Mouse (Mus musculus): ENCODE measurements around the gene Efcab7. TPM values are rescaled to one million over a fixed set of nuclear protein-coding genes. Genes with fewer than 3 reads are reported as not detected.

The Efcab7 gene
- polyA plus RNA-seq, 1 experiment from 2014 or later, result 29.1 TPM

- H3K4me2 ChIP-seq (replicated peaks; ENCODE audit: low read depth, low read length), result no peak overlapping the region
- H3K36me3 ChIP-seq (ENCODE audit: control insufficient read depth, insufficient read depth, low read length), result no peaks in the 10 kb centered on the region
- no peaks in the 10 kb centered on the region for H3K4me1 ChIP-seq (replicated peaks; ENCODE audit: control insufficient read depth, insufficient read depth, low read length)
- ATAC-seq (ENCODE audit: low FRiP score), result no peak
- H3K27me3 ChIP-seq (ENCODE audit: control insufficient read depth, insufficient read depth, low read length), result no peaks in the 10 kb centered on the region
- H3K4me3 ChIP-seq (ENCODE audit: low read depth, low read length), result no peak overlapping the region
- no peaks in the 10 kb centered on the region for H3K9me3 ChIP-seq (ENCODE audit: control insufficient read depth, low read length)
- DNase-seq (ENCODE audit: low spot score), result no peak
- WGBS, result 92% methylated on average over 5 of the region's 5 CpGs
- H3K9ac ChIP-seq (ENCODE audit: low read depth, low read length), result no peak overlapping the region
- H3K27ac ChIP-seq (ENCODE audit: low read depth, low read length), result no peak overlapping the region
Measured at GRCm38 (mm10) chr4:99936278-99936677, 107.3 kb downstream of the Efcab7 start.

- no peak for ATAC-seq (ENCODE audit: low FRiP score)
- no peak overlapping the region for H3K9ac ChIP-seq (ENCODE audit: low read depth, low read length)
Measured at GRCm38 (mm10) chr4:99939711-99940505, 110.9 kb downstream of the Efcab7 start.

DNA sequence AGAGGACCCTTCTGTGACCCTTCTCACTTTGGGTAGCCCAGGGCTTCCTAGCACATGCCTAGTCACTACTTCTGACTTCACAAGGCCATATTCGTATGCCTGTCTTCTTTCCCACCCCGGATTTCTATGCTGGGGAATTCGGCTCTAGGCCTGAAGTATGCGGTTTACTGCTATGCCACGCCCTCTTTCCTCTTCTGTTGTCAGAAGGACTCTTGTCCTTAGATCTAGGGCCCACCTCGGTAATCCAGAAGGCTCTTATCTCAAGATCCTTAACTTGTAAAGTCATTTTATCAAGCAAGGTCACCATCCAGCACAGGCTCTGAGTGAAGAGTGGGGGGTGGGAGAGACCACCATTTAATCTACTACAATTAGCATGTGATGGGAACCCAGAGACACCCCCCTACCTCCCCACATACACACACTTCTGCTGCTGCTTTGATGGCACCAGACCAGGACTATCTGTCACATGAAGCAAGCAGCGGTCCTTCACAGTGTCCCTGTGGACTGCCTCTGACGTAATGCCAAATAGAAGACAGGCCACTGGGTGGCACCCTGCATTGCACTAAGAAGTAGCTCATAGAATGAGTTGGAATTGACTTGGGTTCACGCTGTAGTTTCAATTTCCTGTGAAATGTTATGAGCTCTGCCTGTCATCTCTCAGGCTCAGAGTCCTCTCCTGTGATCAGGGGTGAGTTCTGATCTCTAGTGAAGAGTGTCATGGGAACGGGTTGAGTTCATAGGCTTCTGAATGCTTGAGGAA lies 112.8 kb downstream of the Efcab7 start:
- Histone ChIP-seq H3K27me3 (ENCODE audit: control insufficient read depth, insufficient read depth, low read length) (no peaks in the 10 kb centered on the region), H3K36me3 (ENCODE audit: control insufficient read depth, insufficient read depth, low read length) (no peaks in the 10 kb centered on the region)

More at GRCm38 (mm10) chr4:99939711-99940505, 110.9 kb downstream of the Efcab7 start:
- H3K36me3 ChIP-seq (ENCODE audit: control insufficient read depth, insufficient read depth, low read length), result no peaks in the 10 kb centered on the region
- no peak overlapping the region for H3K4me3 ChIP-seq (ENCODE audit: low read depth, low read length)
- H3K4me2 ChIP-seq (replicated peaks; ENCODE audit: low read depth, low read length), result no peak overlapping the region
- DNase-seq (ENCODE audit: low spot score), result no peak
- no peaks in the 10 kb centered on the region for H3K9me3 ChIP-seq (ENCODE audit: control insufficient read depth, low read length)
- H3K27ac ChIP-seq (ENCODE audit: low read depth, low read length), result no peak overlapping the region
- WGBS, result 74% methylated on average over 16 of the region's 16 CpGs
- H3K27me3 ChIP-seq (ENCODE audit: control insufficient read depth, insufficient read depth, low read length), result no peaks in the 10 kb centered on the region
- no peaks in the 10 kb centered on the region for H3K4me1 ChIP-seq (replicated peaks; ENCODE audit: control insufficient read depth, insufficient read depth, low read length)

DNA sequence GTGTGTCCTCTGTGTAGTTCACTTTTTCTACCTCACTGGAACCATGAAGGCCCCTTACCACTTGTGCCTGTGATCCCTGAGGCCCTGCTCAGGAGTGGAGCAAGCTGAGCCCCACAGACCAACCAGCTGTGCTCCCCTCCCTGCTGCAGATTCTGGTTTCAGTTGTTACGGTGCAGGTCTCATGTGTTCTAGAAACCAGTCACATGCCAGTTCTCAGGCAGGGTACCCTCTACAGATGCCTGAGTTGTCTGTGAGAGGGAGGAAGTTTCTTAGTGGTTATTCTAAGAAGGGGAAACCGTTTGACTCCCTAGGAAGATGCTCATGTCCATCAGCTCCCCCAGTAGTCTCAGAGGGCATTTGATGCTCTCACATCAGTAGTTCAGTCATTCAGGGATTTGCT lies 115.6 kb downstream of the Efcab7 start:
- 77% methylated on average over 2 of the region's 2 CpGs for WGBS
- Histone ChIP-seq H3K9ac (ENCODE audit: low read depth, low read length) (no peak overlapping the region), H3K4me2 (replicated peaks; ENCODE audit: low read depth, low read length) (no peak overlapping the region), H3K9me3 (ENCODE audit: control insufficient read depth, low read length) (no peaks in the 10 kb centered on the region), H3K27me3 (ENCODE audit: control insufficient read depth, insufficient read depth, low read length) (no peaks in the 10 kb centered on the region), H3K4me1 (replicated peaks; ENCODE audit: control insufficient read depth, insufficient read depth, low read length) (no peaks in the 10 kb centered on the region), H3K4me3 (ENCODE audit: low read depth, low read length) (no peak overlapping the region), H3K27ac (ENCODE audit: low read depth, low read length) (no peak overlapping the region), H3K36me3 (ENCODE audit: control insufficient read depth, insufficient read depth, low read length) (no peaks in the 10 kb centered on the region)
- no peak for DNase-seq (ENCODE audit: low spot score)
- ATAC-seq (ENCODE audit: low FRiP score), result no peak

More for the DNA sequence above, 112.8 kb downstream of the Efcab7 start:
- 83% methylated on average over 10 of the region's 10 CpGs for WGBS
- Histone ChIP-seq H3K27ac (ENCODE audit: low read depth, low read length) (no peak overlapping the region), H3K4me1 (replicated peaks; ENCODE audit: control insufficient read depth, insufficient read depth, low read length) (no peaks in the 10 kb centered on the region), H3K4me2 (replicated peaks; ENCODE audit: low read depth, low read length) (no peak overlapping the region), H3K9ac (ENCODE audit: low read depth, low read length) (no peak overlapping the region), H3K4me3 (ENCODE audit: low read depth, low read length) (no peak overlapping the region), H3K9me3 (ENCODE audit: control insufficient read depth, low read length) (no peaks in the 10 kb centered on the region)
- DNase-seq (ENCODE audit: low spot score) (no peak), ATAC-seq (ENCODE audit: low FRiP score) (no peak)

GRCm38 (mm10) chr4:99945011-99945410 lies 116.0 kb downstream of the Efcab7 start:
- Histone ChIP-seq H3K9ac (ENCODE audit: low read depth, low read length) (no peak overlapping the region), H3K27ac (ENCODE audit: low read depth, low read length) (no peak overlapping the region), H3K4me1 (replicated peaks; ENCODE audit: control insufficient read depth, insufficient read depth, low read length) (no peaks in the 10 kb centered on the region), H3K36me3 (ENCODE audit: control insufficient read depth, insufficient read depth, low read length) (no peaks in the 10 kb centered on the region), H3K4me3 (ENCODE audit: low read depth, low read length) (no peak overlapping the region), H3K9me3 (ENCODE audit: control insufficient read depth, low read length) (no peaks in the 10 kb centered on the region), H3K27me3 (ENCODE audit: control insufficient read depth, insufficient read depth, low read length) (no peaks in the 10 kb centered on the region), H3K4me2 (replicated peaks; ENCODE audit: low read depth, low read length) (no peak overlapping the region)
- DNase-seq (ENCODE audit: low spot score) (no peak), ATAC-seq (ENCODE audit: low FRiP score) (no peak)
- WGBS, result 93% methylated on average over 7 of the region's 7 CpGs

DNA sequence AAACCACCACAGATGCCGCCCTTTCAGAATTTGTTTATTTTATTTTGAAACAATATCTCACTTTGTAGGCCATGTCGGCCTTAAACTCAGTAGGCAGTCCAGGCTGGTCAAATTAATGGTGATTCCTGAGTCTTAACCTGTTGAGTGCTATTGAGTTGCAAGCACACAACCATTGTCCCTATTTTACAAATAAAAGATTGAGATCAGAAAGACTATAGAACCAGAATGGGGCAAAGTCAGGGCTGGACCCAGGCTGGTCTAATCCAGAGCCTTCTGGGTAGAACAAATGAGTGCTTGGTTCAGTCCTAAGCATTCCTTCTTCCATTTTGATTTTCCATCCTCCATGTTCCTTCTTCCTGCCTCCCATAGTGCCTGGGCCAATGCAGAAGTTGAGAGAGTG lies 117.5 kb downstream of the Efcab7 start:
- DNase-seq (ENCODE audit: low spot score), result no peak
- 87% methylated on average over 2 of the region's 2 CpGs for WGBS
- no peaks in the 10 kb centered on the region for H3K9me3 ChIP-seq (ENCODE audit: control insufficient read depth, low read length)
- H3K4me3 ChIP-seq (ENCODE audit: low read depth, low read length), result no peak overlapping the region
- H3K27ac ChIP-seq (ENCODE audit: low read depth, low read length), result no peak overlapping the region
- ATAC-seq (ENCODE audit: low FRiP score), result no peak
- no peaks in the 10 kb centered on the region for H3K27me3 ChIP-seq (ENCODE audit: control insufficient read depth, insufficient read depth, low read length)
- no peaks in the 10 kb centered on the region for H3K4me1 ChIP-seq (replicated peaks; ENCODE audit: control insufficient read depth, insufficient read depth, low read length)
- H3K9ac ChIP-seq (ENCODE audit: low read depth, low read length), result no peak overlapping the region
- H3K4me2 ChIP-seq (replicated peaks; ENCODE audit: low read depth, low read length), result no peak overlapping the region
- no peaks in the 10 kb centered on the region for H3K36me3 ChIP-seq (ENCODE audit: control insufficient read depth, insufficient read depth, low read length)

DNA sequence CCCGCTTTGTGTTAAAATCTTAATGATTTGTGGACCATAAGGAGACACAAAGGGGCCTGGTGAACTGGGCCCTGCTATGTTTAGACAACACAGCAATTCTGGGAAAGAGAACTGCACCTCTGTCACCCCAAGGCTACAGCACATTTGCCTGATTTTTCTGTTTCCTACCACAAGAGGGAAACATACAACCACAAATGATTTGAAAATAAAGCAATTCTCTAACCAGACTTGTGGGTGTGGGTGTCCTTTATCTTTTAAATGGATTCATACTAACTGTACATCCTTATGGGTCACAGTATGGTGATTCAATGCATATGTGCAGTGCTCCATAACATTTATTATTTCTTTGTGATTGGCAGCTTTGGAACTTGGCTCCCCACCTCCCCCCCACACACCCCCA lies 118.2 kb downstream of the Efcab7 start:
- Histone ChIP-seq H3K27me3 (ENCODE audit: control insufficient read depth, insufficient read depth, low read length) (no peaks in the 10 kb centered on the region), H3K4me3 (ENCODE audit: low read depth, low read length) (no peak overlapping the region), H3K9me3 (ENCODE audit: control insufficient read depth, low read length) (no peaks in the 10 kb centered on the region), H3K27ac (ENCODE audit: low read depth, low read length) (no peak overlapping the region), H3K4me2 (replicated peaks; ENCODE audit: low read depth, low read length) (no peak overlapping the region), H3K9ac (ENCODE audit: low read depth, low read length) (no peak overlapping the region), H3K36me3 (ENCODE audit: control insufficient read depth, insufficient read depth, low read length) (no peaks in the 10 kb centered on the region), H3K4me1 (replicated peaks; ENCODE audit: control insufficient read depth, insufficient read depth, low read length) (no peaks in the 10 kb centered on the region)
- DNase-seq (ENCODE audit: low spot score) (peak; percentile 41), ATAC-seq (ENCODE audit: low FRiP score) (no peak)
- WGBS, result 86% methylated on average over 1 of the region's 1 CpGs

- H3K4me2 ChIP-seq (replicated peaks; ENCODE audit: low read depth, low read length), result no peak overlapping the region
- ATAC-seq (ENCODE audit: low FRiP score), result no peak
- H3K4me3 ChIP-seq (ENCODE audit: low read depth, low read length), result no peak overlapping the region
- H3K4me1 ChIP-seq (replicated peaks; ENCODE audit: control insufficient read depth, insufficient read depth, low read length), result no peaks in the 10 kb centered on the region
- no peaks in the 10 kb centered on the region for H3K36me3 ChIP-seq (ENCODE audit: control insufficient read depth, insufficient read depth, low read length)
- no peak overlapping the region for H3K27ac ChIP-seq (ENCODE audit: low read depth, low read length)
- H3K27me3 ChIP-seq (ENCODE audit: control insufficient read depth, insufficient read depth, low read length), result no peaks in the 10 kb centered on the region
- WGBS, result 95% methylated on average over 1 of the region's 1 CpGs
- DNase-seq (ENCODE audit: low spot score), result no peak
- H3K9me3 ChIP-seq (ENCODE audit: control insufficient read depth, low read length), result no peaks in the 10 kb centered on the region
- no peak overlapping the region for H3K9ac ChIP-seq (ENCODE audit: low read depth, low read length)
Measured at GRCm38 (mm10) chr4:99947896-99948295, 118.9 kb downstream of the Efcab7 start.

- WGBS, result 83% methylated on average over 2 of the region's 2 CpGs
Measured at GRCm38 (mm10) chr4:99953904-99954303, 124.9 kb downstream of the Efcab7 start.

More at GRCm38 (mm10) chr4:99953904-99954303, 124.9 kb downstream of the Efcab7 start:
- Histone ChIP-seq H3K27ac (ENCODE audit: low read depth, low read length) (no peak overlapping the region), H3K27me3 (ENCODE audit: control insufficient read depth, insufficient read depth, low read length) (no peaks in the 10 kb centered on the region), H3K4me2 (replicated peaks; ENCODE audit: low read depth, low read length) (no peak overlapping the region), H3K36me3 (ENCODE audit: control insufficient read depth, insufficient read depth, low read length) (no peaks in the 10 kb centered on the region), H3K4me1 (replicated peaks; ENCODE audit: control insufficient read depth, insufficient read depth, low read length) (no peaks in the 10 kb centered on the region), H3K9ac (ENCODE audit: low read depth, low read length) (no peak overlapping the region), H3K9me3 (ENCODE audit: control insufficient read depth, low read length) (no peaks in the 10 kb centered on the region), H3K4me3 (ENCODE audit: low read depth, low read length) (no peak overlapping the region)
- ATAC-seq (ENCODE audit: low FRiP score) (no peak), DNase-seq (ENCODE audit: low spot score) (no peak)
